Mouse (Mus musculus): Measurements from ENCODE around the gene Cbln3. TPM values are rescaled to one million over a fixed set of nuclear protein-coding genes. Genes with fewer than 3 reads are reported as not detected.

Cbln3 gene
- 0.05 and 0.35 TPM in 2 replicates for polyA plus RNA-seq (2016; fragmentation: Nextera tagmentation; extraction: Ambion mirVana)

DNA sequence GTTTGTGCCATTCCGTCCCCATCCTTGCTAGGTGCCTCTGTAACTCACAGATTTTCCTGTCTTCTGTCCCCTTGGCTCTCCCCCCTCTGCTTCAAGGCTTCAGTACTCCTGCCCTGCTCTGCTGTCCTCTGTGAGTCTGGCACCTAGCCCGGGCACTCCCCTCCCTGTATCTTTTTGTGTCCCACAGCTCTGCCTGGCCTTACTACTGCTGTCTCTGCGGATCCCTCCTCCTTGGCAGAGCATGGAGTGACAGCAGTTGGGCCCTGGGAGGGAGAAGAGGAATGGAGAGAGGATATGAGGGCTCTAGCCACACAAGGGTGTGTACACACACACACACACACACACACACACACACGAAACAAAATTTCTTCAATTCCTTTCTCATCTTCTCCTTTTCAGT, at the start of gene Cbln3:
Gene Cbln3 (minus strand): TSS at position 227 of the 400 bp plus-strand sequence.
- ATAC-seq (ENCODE audit: low FRiP score): peak; percentile 36; the same call in 1 of the 2 replicates
- WGBS: 28% methylated on average over 4 of the region's 4 CpGs
- H3K27me3 ChIP-seq: no peaks in the 10 kb centered on the region

DNA sequence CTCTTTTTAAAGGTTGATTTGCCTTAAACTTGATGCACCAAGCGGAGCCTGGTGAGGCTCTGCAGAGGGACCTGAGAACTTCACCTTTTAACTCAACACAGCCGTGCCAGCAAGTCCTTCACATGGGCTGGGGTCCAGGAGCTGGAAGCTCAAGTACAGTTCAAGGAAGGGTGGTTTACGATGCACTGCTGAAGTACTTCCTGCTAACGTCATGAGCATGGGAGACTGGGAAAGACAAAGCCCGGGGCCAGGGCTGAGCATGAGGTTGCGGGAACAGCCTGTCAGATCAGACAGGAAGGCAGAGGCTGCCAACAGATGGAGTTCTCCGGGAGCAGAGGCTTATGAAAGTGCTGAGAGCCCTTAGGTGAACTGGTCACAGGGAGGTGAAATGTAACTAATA, 49.4 kb upstream of the Cbln3 start:
- H3K27ac ChIP-seq: no peak overlapping the region
- H3K4me3 ChIP-seq: no peak overlapping the region
- no peak overlapping the region for H3K9ac ChIP-seq
- ATAC-seq (ENCODE audit: low FRiP score): no peak
- 62% methylated on average over 7 of the region's 7 CpGs for WGBS
- H3K27me3 ChIP-seq: no peaks in the 10 kb centered on the region
- no peaks in the 10 kb centered on the region for H3K4me1 ChIP-seq
- H3K36me3 ChIP-seq: no peaks in the 10 kb centered on the region
- no peak overlapping the region for H3K4me2 ChIP-seq (replicated peaks)
- H3K9me3 ChIP-seq (replicated peaks): no peaks in the 10 kb centered on the region

More for the DNA sequence above, at the start of gene Cbln3:
- H3K4me3 ChIP-seq: peak within 1 kb of the TSS; percentile 80
- H3K9ac ChIP-seq: peak within 1 kb of the TSS; percentile 85
- H3K9me3 ChIP-seq (replicated peaks): no peaks in the 10 kb centered on the region
- H3K4me2 ChIP-seq (replicated peaks): peak within 1 kb of the TSS; percentile 77
- peak within 1 kb of the TSS; percentile 80 for H3K27ac ChIP-seq
- H3K36me3 ChIP-seq: peaks cover 24% of the 10 kb centered on the region
- H3K4me1 ChIP-seq: peaks cover 27% of the 10 kb centered on the region

GRCm38 (mm10) chr14:55929263-55929997, 45.2 kb upstream of the Cbln3 start:
- Histone ChIP-seq H3K27me3 (no peaks in the 10 kb centered on the region), H3K4me2 (replicated peaks) (no peak overlapping the region), H3K4me1 (no peaks in the 10 kb centered on the region), H3K36me3 (no peaks in the 10 kb centered on the region), H3K27ac (no peak overlapping the region), H3K9me3 (replicated peaks) (no peaks in the 10 kb centered on the region), H3K4me3 (no peak overlapping the region), H3K9ac (no peak overlapping the region)
- WGBS: 77% methylated on average over 12 of the region's 12 CpGs
- ATAC-seq (ENCODE audit: low FRiP score): no peak

GRCm38 (mm10) chr14:55926847-55927246, 42.7 kb upstream of the Cbln3 start:
- no peaks in the 10 kb centered on the region for H3K36me3 ChIP-seq
- no peaks in the 10 kb centered on the region for H3K27me3 ChIP-seq
- no peak overlapping the region for H3K27ac ChIP-seq
- ATAC-seq (ENCODE audit: low FRiP score): no peak
- H3K9me3 ChIP-seq (replicated peaks): no peaks in the 10 kb centered on the region
- H3K4me3 ChIP-seq: no peak overlapping the region
- 81% methylated on average over 4 of the region's 4 CpGs for WGBS
- H3K9ac ChIP-seq: no peak overlapping the region
- H3K4me1 ChIP-seq: no peaks in the 10 kb centered on the region
- H3K4me2 ChIP-seq (replicated peaks): no peak overlapping the region

DNA sequence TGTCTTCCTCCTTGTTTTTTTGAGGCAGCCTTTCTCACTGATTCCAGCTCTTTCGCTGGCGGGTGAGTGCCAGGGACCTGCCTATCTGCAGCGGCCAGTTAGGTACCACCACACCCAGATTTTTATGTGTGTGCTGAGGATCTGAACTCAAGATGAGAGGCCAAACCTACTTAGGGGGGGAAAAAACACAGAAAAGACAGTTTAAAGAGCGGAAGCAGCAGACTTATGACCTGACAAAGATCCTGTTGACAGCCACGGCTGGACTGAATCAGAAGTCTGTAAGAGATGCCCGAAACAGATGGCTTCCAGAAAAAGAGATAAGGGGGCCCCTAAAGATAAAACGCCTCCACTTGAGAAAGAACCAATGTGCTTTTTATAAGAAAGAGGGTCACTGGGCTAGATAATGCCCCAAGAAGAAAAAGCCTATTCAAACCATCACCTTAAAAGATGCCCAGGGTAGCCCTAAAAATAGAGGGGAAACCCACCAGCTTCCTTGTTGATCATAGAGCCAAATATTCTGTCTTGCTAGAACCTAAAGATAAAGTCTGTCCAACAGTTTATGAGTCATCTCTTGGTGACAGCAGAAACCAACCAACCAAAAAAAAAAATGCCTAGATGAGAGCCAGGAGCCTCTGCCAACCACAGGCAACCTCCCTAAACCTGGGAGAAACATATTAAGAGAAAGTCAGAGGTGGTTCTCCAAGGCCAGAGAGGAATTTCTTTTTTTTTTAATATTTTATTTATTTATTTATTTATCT, 38.5 kb upstream of the Cbln3 start:
- WGBS: 79% methylated on average over 7 of the region's 7 CpGs
- Histone ChIP-seq H3K4me3 (no peak overlapping the region), H3K9ac (no peak overlapping the region), H3K4me2 (replicated peaks) (no peak overlapping the region), H3K27ac (no peak overlapping the region), H3K27me3 (peaks cover 6% of the 10 kb centered on the region; the same call in 1 of the 2 replicates), H3K36me3 (no peaks in the 10 kb centered on the region), H3K4me1 (no peaks in the 10 kb centered on the region), H3K9me3 (replicated peaks) (no peaks in the 10 kb centered on the region)
- ATAC-seq (ENCODE audit: low FRiP score): no peak

GRCm38 (mm10) chr14:55918240-55919082, 34.3 kb upstream of the Cbln3 start:
- H3K27ac ChIP-seq: no peak overlapping the region
- no peak overlapping the region for H3K4me3 ChIP-seq
- H3K9ac ChIP-seq: no peak overlapping the region
- H3K9me3 ChIP-seq (replicated peaks): no peaks in the 10 kb centered on the region
- H3K4me2 ChIP-seq (replicated peaks): peak overlapping the region; percentile 31; the same call in 1 of the 2 replicates
- H3K27me3 ChIP-seq: peaks cover 6% of the 10 kb centered on the region; the same call in 1 of the 2 replicates
- no peaks in the 10 kb centered on the region for H3K4me1 ChIP-seq
- 41% methylated on average over 14 of the region's 14 CpGs for WGBS
- no peaks in the 10 kb centered on the region for H3K36me3 ChIP-seq
- peak; percentile 88 for ATAC-seq (ENCODE audit: low FRiP score)

- WGBS: 48% methylated on average over 4 of the region's 4 CpGs
- no peaks in the 10 kb centered on the region for H3K9me3 ChIP-seq (replicated peaks)
- ATAC-seq (ENCODE audit: low FRiP score): no peak
- no peaks in the 10 kb centered on the region for H3K4me1 ChIP-seq
- H3K27ac ChIP-seq: no peak overlapping the region
- no peaks in the 10 kb centered on the region for H3K27me3 ChIP-seq
- no peaks in the 10 kb centered on the region for H3K36me3 ChIP-seq
- H3K4me2 ChIP-seq (replicated peaks): no peak overlapping the region
- H3K4me3 ChIP-seq: no peak overlapping the region
- H3K9ac ChIP-seq: no peak overlapping the region
Measured at GRCm38 (mm10) chr14:55913406-55913805, 29.2 kb upstream of the Cbln3 start.

DNA sequence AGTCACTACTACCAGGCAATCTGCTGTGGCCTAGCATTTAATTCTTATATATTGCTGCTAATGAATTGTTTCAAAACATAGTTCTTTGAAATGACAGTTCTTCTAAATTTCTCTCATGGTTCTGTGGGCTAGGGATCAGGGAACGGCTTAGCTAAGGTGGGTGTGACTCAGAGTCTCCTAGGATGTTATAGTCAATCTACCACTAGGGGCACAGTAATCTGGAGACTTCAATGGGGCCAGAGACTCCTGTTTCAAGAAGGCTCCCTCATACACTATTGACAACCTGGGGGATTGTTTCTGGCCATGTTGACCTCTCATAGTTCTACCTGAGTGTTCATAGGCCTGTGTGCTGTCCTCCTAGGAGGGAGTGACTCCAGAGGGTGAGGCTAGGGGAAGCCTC, 21.3 kb upstream of the Cbln3 start:
- Histone ChIP-seq H3K36me3 (no peaks in the 10 kb centered on the region), H3K9ac (no peak overlapping the region), H3K9me3 (replicated peaks) (no peaks in the 10 kb centered on the region), H3K4me1 (peaks cover 6% of the 10 kb centered on the region), H3K27ac (no peak overlapping the region), H3K27me3 (no peaks in the 10 kb centered on the region), H3K4me3 (no peak overlapping the region), H3K4me2 (replicated peaks) (no peak overlapping the region)
- 35% methylated on average over 1 of the region's 1 CpGs for WGBS
- ATAC-seq (ENCODE audit: low FRiP score): no peak

DNA sequence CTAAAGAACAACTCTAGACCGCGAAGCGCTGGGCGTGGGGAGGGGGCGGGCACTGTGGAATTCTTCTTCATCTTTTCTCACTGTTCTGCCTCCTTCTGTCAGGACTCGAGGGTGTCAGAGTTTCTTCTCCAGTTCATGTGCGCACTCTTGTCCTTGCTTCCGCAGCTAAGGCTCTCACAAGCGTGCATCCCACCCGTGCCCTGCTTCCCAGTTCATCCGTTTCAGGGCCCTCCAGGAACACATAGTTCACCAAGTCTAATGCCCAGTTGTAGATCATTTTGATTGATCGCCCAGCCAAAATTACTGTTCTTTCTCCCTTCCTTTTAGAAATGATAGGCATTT, 16.2 kb upstream of the Cbln3 start:
- Histone ChIP-seq H3K27ac (peak overlapping the region; percentile 65), H3K36me3 (peaks cover 24% of the 10 kb centered on the region), H3K9me3 (replicated peaks) (no peaks in the 10 kb centered on the region), H3K4me1 (peaks cover 14% of the 10 kb centered on the region), H3K4me2 (replicated peaks) (peak overlapping the region; percentile 82), H3K4me3 (peak overlapping the region; percentile 49), H3K9ac (peak overlapping the region; percentile 75), H3K27me3 (no peaks in the 10 kb centered on the region)
- no peak; the same call in 1 of the 2 replicates for ATAC-seq (ENCODE audit: low FRiP score)
- WGBS: 9% methylated on average over 12 of the region's 12 CpGs

DNA sequence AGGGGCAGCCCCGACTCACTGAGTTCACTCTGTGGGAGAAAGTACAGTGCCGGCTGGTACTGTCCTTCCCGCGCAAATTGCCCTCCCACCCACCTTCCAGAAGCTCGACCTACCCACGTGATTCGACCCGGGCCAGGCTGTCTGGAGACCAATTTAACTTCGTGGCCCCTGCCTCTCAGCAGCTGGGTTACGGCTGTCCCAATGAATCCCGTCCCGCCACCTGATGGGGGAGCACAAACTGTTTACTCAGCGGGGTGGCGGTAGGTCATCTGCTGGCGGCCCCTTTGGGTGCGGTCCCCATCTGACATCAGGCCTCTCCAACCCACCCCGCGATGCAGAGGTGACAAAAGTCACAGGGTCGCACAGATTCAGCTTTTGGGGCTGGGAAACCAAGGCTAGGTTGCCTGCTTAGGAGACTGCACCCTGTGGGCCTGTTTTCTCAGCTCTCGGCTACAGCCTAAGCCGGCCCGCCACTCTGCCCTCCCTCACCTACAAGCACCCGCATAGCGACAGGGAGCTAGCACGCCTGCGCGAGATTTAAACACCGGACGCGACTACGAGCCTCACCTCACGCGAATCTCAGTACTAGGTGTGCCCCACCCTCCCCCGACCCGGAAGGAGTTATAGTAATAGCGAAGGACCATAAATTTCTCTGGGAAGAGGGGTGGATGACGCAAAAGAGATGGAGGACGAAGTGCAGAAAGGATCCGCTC, 15.7 kb upstream of the Cbln3 start, which contains the start of gene Sdr39u1:
Gene Sdr39u1 (minus strand): TSS at position 593 of the 713 bp plus-strand sequence.
- peak; percentile 94 for ATAC-seq (ENCODE audit: low FRiP score)

DNA sequence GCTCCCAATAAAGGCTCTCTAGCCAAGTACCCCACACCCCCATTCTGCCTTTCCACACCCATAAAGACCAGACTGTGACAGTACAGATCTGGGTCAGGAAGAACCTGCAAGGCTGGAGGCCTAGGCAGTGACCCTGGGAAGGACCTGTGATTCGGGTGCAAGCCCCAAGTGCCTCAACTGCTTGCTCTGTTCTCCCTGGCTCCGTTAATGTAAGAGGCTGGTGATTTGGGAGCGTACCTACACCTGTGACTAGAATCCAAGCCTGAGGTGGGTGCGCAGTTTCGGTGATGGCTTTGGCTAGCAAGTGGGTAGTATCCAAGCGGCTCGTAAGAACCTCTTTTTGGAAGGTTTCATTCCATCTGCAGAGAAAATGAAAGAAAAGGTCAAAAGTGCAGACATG, 14.8 kb upstream of the Cbln3 start:
- Histone ChIP-seq H3K4me3 (no peak overlapping the region), H3K36me3 (peaks cover 39% of the 10 kb centered on the region), H3K27ac (no peak overlapping the region), H3K9ac (0 out of 2 replicates have a peak overlapping the region, but pooled peaks have one; percentile 75), H3K27me3 (no peaks in the 10 kb centered on the region), H3K9me3 (replicated peaks) (no peaks in the 10 kb centered on the region), H3K4me2 (replicated peaks) (peak overlapping the region; percentile 82; the same call in 1 of the 2 replicates), H3K4me1 (peaks cover 14% of the 10 kb centered on the region)
- WGBS: 88% methylated on average over 7 of the region's 7 CpGs
- ATAC-seq (ENCODE audit: low FRiP score): no peak

More for the DNA sequence above, 15.7 kb upstream of the Cbln3 start, which contains the start of gene Sdr39u1:
- Histone ChIP-seq H3K9me3 (replicated peaks) (no peaks in the 10 kb centered on the region), H3K36me3 (peaks cover 30% of the 10 kb centered on the region), H3K9ac (peak within 1 kb of the TSS; percentile 75), H3K27me3 (no peaks in the 10 kb centered on the region), H3K4me1 (peaks cover 14% of the 10 kb centered on the region), H3K27ac (peak within 1 kb of the TSS; percentile 65), H3K4me3 (peak within 1 kb of the TSS; percentile 49), H3K4me2 (replicated peaks) (peak within 1 kb of the TSS; percentile 82)
- WGBS: 4% methylated on average over 39 of the region's 39 CpGs
